ENCODE assay signal across 25 mouse cellular contexts in the genomic region with DNA sequence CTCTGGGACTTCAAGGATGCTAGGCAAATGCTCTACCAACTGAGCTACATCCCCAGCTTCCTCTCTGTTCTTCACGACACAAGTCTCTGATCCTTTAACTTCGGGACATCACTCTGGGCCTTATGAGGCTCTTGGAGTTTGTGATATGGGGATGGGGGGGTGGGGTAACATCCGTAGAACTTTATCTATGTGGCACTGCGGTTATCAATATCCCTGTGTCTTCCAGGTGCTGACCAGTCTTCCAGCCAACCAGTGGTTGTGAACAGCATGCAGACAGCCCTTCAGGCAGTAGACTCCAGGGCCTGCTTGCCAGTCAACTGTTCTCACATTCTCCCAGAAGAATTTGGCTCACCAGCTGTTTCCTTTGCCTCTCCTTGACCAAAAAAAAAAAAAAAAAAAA.
A peak's percentile ranks its signal among the peaks of the same experiment; 100 is the strongest.
DNase-seq lines count a peak whose midpoint lies in the region; ATAC-seq and TF ChIP-seq lines count a peak whose summit lies in the region.
"Had no signal": no experiment of that assay in that cellular context is flagged by ENCODE, and none has a peak within 500 bp of the region (broad histone marks: within the 10 kb centered on the region; RNA-seq: fewer than 3 reads in every experiment).

No protein-coding gene starts in this region.

- H3K9ac ChIP-seq in liver, embryonic 11.5 days (ENCODE audit: low read depth, low read length) = no peak overlapping the region
- no peak overlapping the region for H3K9ac ChIP-seq in liver, postnatal 0 days (replicated peaks)
- H3K9ac ChIP-seq in CH12.LX (ENCODE audit: insufficient read depth, low read depth) = no peak overlapping the region
- H3K9ac ChIP-seq: embryonic facial prominence, embryonic 13.5 days; forebrain, embryonic 12.5 days; forebrain, embryonic 15.5 days; hindbrain, embryonic 14.5 days had no signal

- no peak overlapping the region for H3K4me3 ChIP-seq in heart, embryonic 10.5 days
- no peak overlapping the region for H3K4me3 ChIP-seq in liver, embryonic 11.5 days (ENCODE audit: low read depth, low read length)
- no peak overlapping the region for H3K4me3 ChIP-seq in liver, postnatal 0 days (ENCODE audit: low read depth, low read length)
- no peak overlapping the region for H3K4me3 ChIP-seq in CH12.LX (replicated peaks in 1 of 3; ENCODE audit: low read depth in 2 of 3, low read length in 2 of 3, poor library complexity in 1 of 3)
- H3K4me3 ChIP-seq: embryonic facial prominence, embryonic 10.5 days; embryonic facial prominence, embryonic 13.5 days; erythroblast, embryonic 14.5 days; forebrain, embryonic 12.5 days; forebrain, embryonic 15.5 days; heart, adult 2 months had no signal

- TF ChIP-seq POLR2A in CH12.LX (IDR thresholded peaks at IDR 0.05; ENCODE audit: low read depth, low read length) = no peak

- H3K9me3 ChIP-seq in heart, embryonic 10.5 days = no peaks in the 10 kb centered on the region
- no peaks in the 10 kb centered on the region for H3K9me3 ChIP-seq in liver, embryonic 11.5 days (ENCODE audit: control insufficient read depth, low read length)
- no peaks in the 10 kb centered on the region for H3K9me3 ChIP-seq in liver, postnatal 0 days (ENCODE audit: low read length)
- H3K9me3 ChIP-seq in CH12.LX (replicated peaks; ENCODE audit: low read length) = peaks cover 8% of the 10 kb centered on the region
- H3K9me3 ChIP-seq: embryonic facial prominence, embryonic 10.5 days; forebrain, embryonic 12.5 days; forebrain, embryonic 15.5 days had no signal

- intact Hi-C loops in heart, postnatal 14 days (cut with DNase I) = no loop called here

- H3K27me3 ChIP-seq in heart, embryonic 10.5 days (ENCODE audit: insufficient read depth, poor library complexity, severe bottlenecking) = no peaks in the 10 kb centered on the region
- H3K27me3 ChIP-seq in liver, embryonic 11.5 days (replicated peaks; ENCODE audit: control insufficient read depth, insufficient read depth, low read length) = no peaks in the 10 kb centered on the region
- no peaks in the 10 kb centered on the region for H3K27me3 ChIP-seq in liver, postnatal 0 days (ENCODE audit: insufficient read depth, low read length)
- H3K27me3 ChIP-seq in CH12.LX (replicated peaks) = no peaks in the 10 kb centered on the region
- H3K27me3 ChIP-seq: embryonic facial prominence, embryonic 13.5 days; forebrain, embryonic 12.5 days; forebrain, embryonic 15.5 days had no signal

- no peak overlapping the region for H3K4me2 ChIP-seq in liver, embryonic 11.5 days
- H3K4me2 ChIP-seq in liver, postnatal 0 days (ENCODE audit: low read depth, low read length) = no peak overlapping the region
- no peak overlapping the region for H3K4me2 ChIP-seq in CH12.LX (ENCODE audit: insufficient read depth, low read depth, poor library complexity, severe bottlenecking)
- H3K4me2 ChIP-seq: embryonic facial prominence, embryonic 13.5 days; forebrain, embryonic 12.5 days; forebrain, embryonic 15.5 days; heart, embryonic 11.5 days; hindbrain, embryonic 14.5 days had no signal

- TF ChIP-seq EP300 in liver, postnatal 0 days (IDR thresholded peaks at IDR 0.05; ENCODE audit: low read depth) = no peak
- no peak for TF ChIP-seq EP300 in CH12.LX (IDR thresholded peaks at IDR 0.05; ENCODE audit: low read length)

- no peaks in the 10 kb centered on the region for H3K36me3 ChIP-seq in heart, embryonic 10.5 days
- H3K36me3 ChIP-seq in liver, embryonic 11.5 days (ENCODE audit: control insufficient read depth, insufficient read depth, low read length) = no peaks in the 10 kb centered on the region
- H3K36me3 ChIP-seq in liver, postnatal 0 days (replicated peaks; ENCODE audit: insufficient read depth, low read length) = no peaks in the 10 kb centered on the region
- no peaks in the 10 kb centered on the region for H3K36me3 ChIP-seq in CH12.LX (replicated peaks in 1 of 2; ENCODE audit: control insufficient read depth in 1 of 2, insufficient read depth in 1 of 2, low read length in 1 of 2)
- H3K36me3 ChIP-seq: embryonic facial prominence, embryonic 10.5 days; embryonic facial prominence, embryonic 13.5 days; forebrain, embryonic 12.5 days; forebrain, embryonic 15.5 days had no signal

- no peak for TF ChIP-seq RAD21 in CH12.LX (IDR thresholded peaks at IDR 0.05; ENCODE audit: low read depth, low read length)

- no peaks in the 10 kb centered on the region for H3K79me2 ChIP-seq in CH12.LX (replicated peaks; ENCODE audit: control insufficient read depth, extremely low read depth, insufficient read depth, poor library complexity, severe bottlenecking)

- TF ChIP-seq CTCF in liver, postnatal 0 days (IDR thresholded peaks at IDR 0.05; ENCODE audit: low read depth) = no peak
- no peak for TF ChIP-seq CTCF in CH12.LX (conservative IDR thresholded peaks at IDR 0.05 in 1 of 2, IDR thresholded peaks at IDR 0.05 in 1 of 2; ENCODE audit: low read depth in 2 of 2, low read length in 2 of 2)

- DNase-seq in heart, embryonic 10.5 days (ENCODE audit: low spot score) = peak; percentile 41
- no peak for DNase-seq in heart, postnatal 14 days
- DNase-seq in liver, embryonic 11.5 days (ENCODE audit: low spot score) = peak; percentile 25
- DNase-seq in liver, postnatal 0 days = no peak
- DNase-seq in CH12.LX (ENCODE audit: extremely low read depth) = no peak
- no peak for DNase-seq in testis, postnatal 10 days (ENCODE audit: low spot score)
- DNase-seq: adrenal gland, adult 2 months; adrenal gland, postnatal 14 days; B cell, adult 2 months; cerebellum, adult 11-12 months; cerebellum, adult 8-10 months; cerebellum, postnatal 10 days; cerebellum, postnatal 36 days; gastrocnemius, postnatal 25 days; heart, adult 2 months; heart, postnatal 4 days had no signal

- in situ Hi-C loops in CH12.LX (cut with MboI; ENCODE audit: low pct_ligation_motif_present, low pct_unique_long_range_greater_than_20kb, low sequenced_read_pairs) = no loop called here

- dilution Hi-C loops in CH12.LX (cut with MboI; ENCODE audit: extremely low pct_ligation_motif_present, extremely low pct_unique_long_range_greater_than_20kb, low sequenced_read_pairs) = no loop called here

- 54% methylated on average over 4 of the region's 4 CpGs for WGBS in heart, embryonic 10.5 days
- 69% methylated on average over 4 of the region's 4 CpGs for WGBS in liver, embryonic 11.5 days
- 71% methylated on average over 4 of the region's 4 CpGs for WGBS in liver, postnatal 0 days (ENCODE audit: insufficient replicate concordance)

- H3K27ac ChIP-seq in heart, embryonic 10.5 days = no peak overlapping the region
- H3K27ac ChIP-seq in liver, embryonic 11.5 days (ENCODE audit: low read depth, low read length) = no peak overlapping the region
- no peak overlapping the region for H3K27ac ChIP-seq in liver, postnatal 0 days (ENCODE audit: low read depth)
- no peak overlapping the region for H3K27ac ChIP-seq in CH12.LX (ENCODE audit: insufficient read depth, low read depth)
- H3K27ac ChIP-seq: embryonic facial prominence, embryonic 13.5 days; forebrain, embryonic 12.5 days; forebrain, embryonic 15.5 days; heart, adult 2 months; hindbrain, embryonic 14.5 days; hindbrain, postnatal 0 days had no signal

- peaks cover 27% of the 10 kb centered on the region for H3K4me1 ChIP-seq in heart, embryonic 10.5 days
- peaks cover 3% of the 10 kb centered on the region; the same call in 1 of the 2 replicates for H3K4me1 ChIP-seq in liver, embryonic 11.5 days (replicated peaks; ENCODE audit: control insufficient read depth, insufficient read depth, low read length)
- no peaks in the 10 kb centered on the region for H3K4me1 ChIP-seq in liver, postnatal 0 days (ENCODE audit: insufficient read depth)
- peaks cover 35 to 75% of the 10 kb centered on the region in 2 experiments for H3K4me1 ChIP-seq in CH12.LX (ENCODE audit: control insufficient read depth in 1 of 2, insufficient read depth in 2 of 2)

- ATAC-seq in liver, embryonic 11.5 days (replicated peaks; ENCODE audit: low FRiP score) = no peak
- ATAC-seq in liver, postnatal 0 days = no peak
- ATAC-seq: inflammation-experienced regulatory T-cells, adult 6 months had no signal

TF ChIP-seq in CH12.LX, 34 proteins besides CTCF, POLR2A, EP300 and RAD21:
- peak; percentile 69 for TF ChIP-seq ZNF384 (IDR thresholded peaks at IDR 0.05; ENCODE audit: low read depth, low read length)
- TF ChIP-seq JUN (IDR thresholded peaks at IDR 0.05; ENCODE audit: insufficient read depth, low read depth, low read length) = no peak
- 0 out of 2 replicates have a peak, but pooled peaks have one; percentile 15 for TF ChIP-seq TBP (conservative IDR thresholded peaks at IDR 0.05; ENCODE audit: low read depth, low read length)

Comparison
In these comparisons a context has a peak if more than half of its experiments do, and no peak if none do; other contexts are left out.
1. DNase-seq: peak in heart, embryonic 10.5 days (single experiment) and liver, embryonic 11.5 days (single experiment); none in heart, postnatal 14 days (0 of 2), liver, postnatal 0 days (single experiment), CH12.LX (single experiment) and testis, postnatal 10 days (single experiment).